Mouse (Mus musculus) lung, adult 2 months (tissue): ENCODE data around the gene Gps1.
"Not testable (repeated sequence)": the region's sequence is repeated elsewhere in the genome, so short reads cannot be mapped to it uniquely, and the experiment has no call there.

Source experiments
- CTCF ChIP-seq: fragments of 200-500 bp; IDR thresholded peaks from 2 replicates; pipeline ENCODE4 v1.5.1; 2011; ENCODE audit warnings: mild to moderate bottlenecking, low read length, control low read depth; ENCODE audit not compliant: insufficient read depth
- POLR2A ChIP-seq: fragments of 200-500 bp; IDR thresholded peaks from 2 replicates; pipeline ENCODE4 v1.6.1; 2011; ENCODE audit warnings: low read depth, mild to moderate bottlenecking, control low read depth, low read length, borderline replicate concordance; ENCODE audit errors: extremely low read depth

- TF ChIP-seq CTCF, POLR2A: not testable (repeated sequence)
Observed at GRCm38 (mm10) chr11:120762672-120763041, 21.4 kb upstream of the Gps1 start, which contains the start of gene Hmga1b.
